Mouse (Mus musculus) myocyte (in vitro differentiated cells): ENCODE results near the gene Gm11084.

Experiments
- E2F4 ChIP-seq: IDR thresholded peaks from one replicate; pipeline ENCODE4 v1.6.1; 2011; ENCODE audit warnings: mild to moderate bottlenecking, control low read depth, moderate library complexity; ENCODE audit not compliant: insufficient read depth
- MAX ChIP-seq: IDR thresholded peaks from one replicate; pipeline ENCODE4 v1.6.1; 2011; ENCODE audit warnings: low read depth, mild to moderate bottlenecking, control low read depth
- POLR2A ChIP-seq: IDR thresholded peaks from one replicate; pipeline ENCODE4 v1.6.1; 2011; ENCODE audit warnings: low read depth, mild to moderate bottlenecking, control low read depth, moderate library complexity; ENCODE audit not compliant: insufficient read length
- SRF ChIP-seq: IDR thresholded peaks from one replicate; pipeline ENCODE4 v1.6.1; 2011; ENCODE audit warnings: low read depth; ENCODE audit not compliant: control insufficient read depth, insufficient read length
- TCF3 ChIP-seq: IDR thresholded peaks from one replicate; pipeline ENCODE4 v1.6.1; 2011; ENCODE audit warnings: low read depth, control low read depth; ENCODE audit not compliant: insufficient read length
- USF1 ChIP-seq: IDR thresholded peaks from one replicate; pipeline ENCODE4 v1.6.1; 2011; ENCODE audit warnings: low read depth, mild to moderate bottlenecking, control low read depth, moderate library complexity

DNA sequence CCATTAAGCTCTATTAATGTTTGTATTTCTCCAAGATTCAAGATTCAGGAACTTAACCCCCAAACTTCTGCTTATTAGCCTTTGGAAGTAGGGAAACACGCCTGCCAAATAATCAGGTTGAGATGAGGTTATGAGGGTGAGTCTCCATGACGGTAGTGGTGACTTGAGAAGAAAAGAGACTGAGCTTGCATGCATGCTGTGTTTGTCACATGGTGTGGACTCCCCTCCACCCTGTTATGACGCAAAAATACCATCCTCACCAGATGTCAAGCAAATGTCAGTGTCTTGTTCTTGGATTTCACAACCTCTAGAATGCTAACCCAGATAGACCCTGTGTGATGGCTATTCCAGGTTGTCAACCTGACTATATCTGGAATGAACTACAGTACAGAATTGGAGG, 43.3 kb upstream of the Gm11084 start:
- TF ChIP-seq POLR2A: no peak
- TF ChIP-seq MAX: no peak
- TF ChIP-seq E2F4: no peak
- no peak for TF ChIP-seq TCF3
- no peak for TF ChIP-seq SRF
- no peak for TF ChIP-seq USF1
